Mouse (Mus musculus) liver, embryonic 14.5 days (tissue): ENCODE measurements around the gene Mdh1b.

Source experiments
- CTCF ChIP-seq: IDR thresholded peaks from 2 replicates; pipeline ENCODE4 v1.5.1; 2016; ENCODE audit warnings: antibody characterized with exemption, low read depth, control low read depth
- EP300 ChIP-seq: IDR thresholded peaks from 2 replicates; pipeline ENCODE4 v1.6.1; 2016; ENCODE audit warnings: antibody characterized with exemption, low read depth

GRCm38 (mm10) chr1:63729796-63730195 is 322 bp downstream of the Mdh1b start:
- no peak for TF ChIP-seq CTCF
- TF ChIP-seq EP300, result no peak
